Mouse (Mus musculus) heart, embryonic 16.5 days (tissue): ENCODE measurements around the gene Fat3. TPM values are rescaled to one million over a fixed set of nuclear protein-coding genes. Genes with fewer than 3 reads are reported as not detected.

Experiments used
- ATAC-seq: fragments of 200-750 bp; cut with Nextera tagmentation; replicated peaks from 2 replicates; pipeline ENCODE4 v1.8.0; 2017; ENCODE audit warnings: moderate number of reproducible peaks; ENCODE audit not compliant: insufficient read depth, low FRiP score; ENCODE audit errors: extremely low read depth
- H3K27ac ChIP-seq: fragments of 300-500 bp; sonication (generic); 2 replicates; pipeline ENCODE4 v1.5.1; 2014; ENCODE audit warnings: mild to moderate bottlenecking, low read length, control low read depth, moderate library complexity
- H3K27me3 ChIP-seq: fragments of 300-500 bp; sonication (generic); 2 replicates; pipeline ENCODE4 v1.6.1; 2014; ENCODE audit warnings: low read length, mixed read lengths; ENCODE audit not compliant: control insufficient read depth, insufficient read depth
- H3K36me3 ChIP-seq: fragments of 300-500 bp; sonication (generic); 2 replicates; pipeline ENCODE4 v1.6.1; 2014; ENCODE audit not compliant: control insufficient read depth, insufficient read depth
- H3K4me1 ChIP-seq: fragments of 300-500 bp; sonication (generic); 2 replicates; pipeline ENCODE4 v1.6.1; 2014; ENCODE audit warnings: low read length, mixed read lengths; ENCODE audit not compliant: control insufficient read depth, insufficient read depth
- H3K4me2 ChIP-seq: fragments of 300-500 bp; sonication (generic); 2 replicates; pipeline ENCODE4 v1.6.1; 2014; ENCODE audit warnings: low read depth, mild to moderate bottlenecking, control low read depth, low read length
- H3K4me3 ChIP-seq: fragments of 300-500 bp; sonication (generic); 2 replicates; pipeline ENCODE4 v1.5.1; 2014; ENCODE audit warnings: mild to moderate bottlenecking, control low read depth, low read length
- H3K9ac ChIP-seq: fragments of 300-500 bp; sonication (generic); 2 replicates; pipeline ENCODE4 v1.6.1; 2014; ENCODE audit warnings: low read length, control low read depth
- H3K9me3 ChIP-seq: fragments of 300-500 bp; sonication (generic); replicated peaks from 2 replicates; pipeline ENCODE4 v1.6.1; 2016; ENCODE audit warnings: low read length; ENCODE audit not compliant: control insufficient read depth
- WGBS: fragments of 180-500 bp; shearing (Covaris S2); extraction: QIAGEN DNeasy Blood & Tissue Kit; methylation state at CpG from one replicate; pipeline ENCODE4 v1.1.7; 2014; 5-methylcytosine and 5-hydroxymethylcytosine counted together
- polyA plus RNA-seq: library from polyadenylated mRNA; unstranded; fragments of >200 nt; fragmentation: Nextera tagmentation; extraction: Ambion mirVana; gene quantifications from 2 replicates; pipeline ENCODE4 v1.2.1, GENCODE M21; 2015

Gene Fat3
- polyA plus RNA-seq, 1 experiment from 2014 or later = 0.76 TPM

- Histone ChIP-seq H3K9ac (no peak overlapping the region), H3K36me3 (no peaks in the 10 kb centered on the region), H3K4me3 (no peak overlapping the region), H3K27ac (no peak overlapping the region), H3K9me3 (no peaks in the 10 kb centered on the region), H3K4me1 (no peaks in the 10 kb centered on the region), H3K27me3 (no peaks in the 10 kb centered on the region), H3K4me2 (no peak overlapping the region)
- 67% methylated on average over 3 of the region's 3 CpGs for WGBS
- ATAC-seq = no peak
Measured at GRCm38 (mm10) chr9:15958224-15958787, 542.8 kb downstream of the Fat3 start.

- 74% methylated on average over 3 of the region's 3 CpGs for WGBS
- no peaks in the 10 kb centered on the region for H3K36me3 ChIP-seq
- no peak overlapping the region for H3K4me2 ChIP-seq
Measured at GRCm38 (mm10) chr9:15957816-15958215, 543.3 kb downstream of the Fat3 start.

GRCm38 (mm10) chr9:15955147-15955782, 545.8 kb downstream of the Fat3 start:
- no peak overlapping the region for H3K27ac ChIP-seq
- no peak overlapping the region for H3K4me2 ChIP-seq
- H3K4me1 ChIP-seq = no peaks in the 10 kb centered on the region
- H3K4me3 ChIP-seq = no peak overlapping the region
- WGBS = 78% methylated on average over 5 of the region's 5 CpGs
- no peaks in the 10 kb centered on the region for H3K27me3 ChIP-seq
- no peak overlapping the region for H3K9ac ChIP-seq
- no peaks in the 10 kb centered on the region for H3K36me3 ChIP-seq
- H3K9me3 ChIP-seq = no peaks in the 10 kb centered on the region
- ATAC-seq = no peak

More at GRCm38 (mm10) chr9:15957816-15958215, 543.3 kb downstream of the Fat3 start:
- H3K27ac ChIP-seq = no peak overlapping the region
- H3K4me1 ChIP-seq = no peaks in the 10 kb centered on the region
- H3K27me3 ChIP-seq = no peaks in the 10 kb centered on the region
- no peaks in the 10 kb centered on the region for H3K9me3 ChIP-seq
- H3K4me3 ChIP-seq = no peak overlapping the region
- no peak for ATAC-seq
- no peak overlapping the region for H3K9ac ChIP-seq

- H3K27ac ChIP-seq = no peak overlapping the region
Measured at GRCm38 (mm10) chr9:15954338-15954704, 546.8 kb downstream of the Fat3 start.

GRCm38 (mm10) chr9:15953585-15954337, 547.3 kb downstream of the Fat3 start:
- ATAC-seq = no peak; the same call in 1 of the 2 replicates
- Histone ChIP-seq H3K4me2 (no peak overlapping the region), H3K36me3 (no peaks in the 10 kb centered on the region), H3K4me3 (no peak overlapping the region), H3K27ac (no peak overlapping the region), H3K9me3 (no peaks in the 10 kb centered on the region), H3K9ac (no peak overlapping the region), H3K27me3 (no peaks in the 10 kb centered on the region), H3K4me1 (no peaks in the 10 kb centered on the region)
- 69% methylated on average over 6 of the region's 6 CpGs for WGBS

More at GRCm38 (mm10) chr9:15954338-15954704, 546.8 kb downstream of the Fat3 start:
- Histone ChIP-seq H3K36me3 (no peaks in the 10 kb centered on the region), H3K4me2 (no peak overlapping the region), H3K9ac (no peak overlapping the region), H3K4me3 (no peak overlapping the region), H3K27me3 (no peaks in the 10 kb centered on the region), H3K9me3 (no peaks in the 10 kb centered on the region), H3K4me1 (no peaks in the 10 kb centered on the region)
- ATAC-seq = no peak
- WGBS = 62% methylated on average over 1 of the region's 1 CpGs

GRCm38 (mm10) chr9:15948086-15948485, 553.0 kb downstream of the Fat3 start:
- H3K4me2 ChIP-seq = no peak overlapping the region
- no peak overlapping the region for H3K9ac ChIP-seq
- ATAC-seq = no peak
- H3K4me3 ChIP-seq = no peak overlapping the region
- no peaks in the 10 kb centered on the region for H3K36me3 ChIP-seq
- H3K4me1 ChIP-seq = no peaks in the 10 kb centered on the region
- no peaks in the 10 kb centered on the region for H3K27me3 ChIP-seq
- 71% methylated on average over 4 of the region's 4 CpGs for WGBS
- no peak overlapping the region for H3K27ac ChIP-seq
- no peaks in the 10 kb centered on the region for H3K9me3 ChIP-seq

GRCm38 (mm10) chr9:15944182-15944581, 556.9 kb downstream of the Fat3 start:
- H3K9me3 ChIP-seq = no peaks in the 10 kb centered on the region
- no peaks in the 10 kb centered on the region for H3K27me3 ChIP-seq
- H3K4me2 ChIP-seq = no peak overlapping the region
- ATAC-seq = no peak
- no peaks in the 10 kb centered on the region for H3K36me3 ChIP-seq
- H3K4me3 ChIP-seq = no peak overlapping the region
- H3K9ac ChIP-seq = no peak overlapping the region
- H3K4me1 ChIP-seq = no peaks in the 10 kb centered on the region
- 80% methylated on average over 3 of the region's 3 CpGs for WGBS
- H3K27ac ChIP-seq = no peak overlapping the region

GRCm38 (mm10) chr9:15943486-15944153, 557.5 kb downstream of the Fat3 start:
- H3K36me3 ChIP-seq = no peaks in the 10 kb centered on the region
- no peak for ATAC-seq
- H3K9ac ChIP-seq = no peak overlapping the region
- H3K9me3 ChIP-seq = no peaks in the 10 kb centered on the region
- H3K27me3 ChIP-seq = no peaks in the 10 kb centered on the region
- WGBS = 81% methylated on average over 3 of the region's 3 CpGs
- H3K4me3 ChIP-seq = no peak overlapping the region
- H3K4me1 ChIP-seq = no peaks in the 10 kb centered on the region
- no peak overlapping the region for H3K4me2 ChIP-seq
- no peak overlapping the region for H3K27ac ChIP-seq

GRCm38 (mm10) chr9:15941818-15942217, 559.3 kb downstream of the Fat3 start:
- ATAC-seq = no peak
- Histone ChIP-seq H3K4me2 (no peak overlapping the region), H3K27me3 (no peaks in the 10 kb centered on the region), H3K36me3 (no peaks in the 10 kb centered on the region), H3K4me3 (no peak overlapping the region), H3K4me1 (no peaks in the 10 kb centered on the region), H3K27ac (no peak overlapping the region), H3K9me3 (no peaks in the 10 kb centered on the region), H3K9ac (no peak overlapping the region)
- 78% methylated on average over 2 of the region's 2 CpGs for WGBS
